Mouse (Mus musculus): ENCODE measurements around the gene Arntl.

The Arntl gene

GRCm38 (mm10) chr7:113294598-113294997 is 87.3 kb downstream of the Arntl start:
- DNase-seq (ENCODE audit: low read depth, low spot score), result no peak

- DNase-seq (ENCODE audit: low read depth, low spot score), result no peak
Observed at GRCm38 (mm10) chr7:113295077-113295890, 88.0 kb downstream of the Arntl start.

- DNase-seq (ENCODE audit: low read depth, low spot score), result no peak
Observed at GRCm38 (mm10) chr7:113297813-113298212, 90.5 kb downstream of the Arntl start.

GRCm38 (mm10) chr7:113310136-113310535 is 102.9 kb downstream of the Arntl start:
- DNase-seq (ENCODE audit: low read depth, low spot score), result no peak

GRCm38 (mm10) chr7:113311784-113312183 is 104.5 kb downstream of the Arntl start:
- DNase-seq (ENCODE audit: low read depth, low spot score), result peak; percentile 79

GRCm38 (mm10) chr7:113320128-113320527 is 112.9 kb downstream of the Arntl start:
- no peak for DNase-seq (ENCODE audit: low read depth, low spot score)

GRCm38 (mm10) chr7:113334036-113334435 is 126.8 kb downstream of the Arntl start:
- DNase-seq (ENCODE audit: low read depth, low spot score), result no peak

GRCm38 (mm10) chr7:113335250-113335649 is 128.0 kb downstream of the Arntl start:
- DNase-seq (ENCODE audit: low read depth, low spot score), result no peak

- no peak for DNase-seq (ENCODE audit: low read depth, low spot score)
Observed at GRCm38 (mm10) chr7:113347271-113347670, 140.0 kb downstream of the Arntl start.

- no peak for DNase-seq (ENCODE audit: low read depth, low spot score)
Observed at GRCm38 (mm10) chr7:113347694-113348093, 140.4 kb downstream of the Arntl start.

- no peak for DNase-seq (ENCODE audit: low read depth, low spot score)
Observed at GRCm38 (mm10) chr7:113349089-113349488, 141.8 kb downstream of the Arntl start.
